Mouse (Mus musculus) heart, embryonic 11.5 days (tissue): ENCODE data around the gene Naa16. TPM values are rescaled to one million over a fixed set of nuclear protein-coding genes. Genes with fewer than 3 reads are reported as not detected.

Source experiments
- ATAC-seq: fragments of 200-750 bp; cut with Nextera tagmentation; replicated peaks from 2 replicates; pipeline ENCODE4 v1.8.0; 2017; ENCODE audit warnings: moderate library complexity; ENCODE audit not compliant: insufficient number of reproducible peaks, low FRiP score, low TSS enrichment
- H3K27ac ChIP-seq: fragments of 300-500 bp; sonication (generic); 2 replicates; pipeline ENCODE4 v1.5.1; 2014; ENCODE audit warnings: mild to moderate bottlenecking, low read depth, low read length
- H3K27me3 ChIP-seq: fragments of 300-500 bp; sonication (generic); 2 replicates; pipeline ENCODE4 v1.6.1; 2014; ENCODE audit warnings: mild to moderate bottlenecking, low read length, mixed read lengths; ENCODE audit not compliant: control insufficient read depth, insufficient read depth
- H3K36me3 ChIP-seq: fragments of 300-500 bp; sonication (generic); 2 replicates; pipeline ENCODE4 v1.6.1; 2014; ENCODE audit warnings: mild to moderate bottlenecking, low read length, moderate library complexity, mixed read lengths; ENCODE audit not compliant: control insufficient read depth, insufficient read depth
- H3K4me1 ChIP-seq: fragments of 300-500 bp; sonication (generic); 2 replicates; pipeline ENCODE4 v1.6.1; 2014; ENCODE audit warnings: low read length; ENCODE audit not compliant: control insufficient read depth, insufficient read depth
- H3K4me2 ChIP-seq: fragments of 300-500 bp; sonication (generic); 2 replicates; pipeline ENCODE4 v1.6.1; 2014; ENCODE audit warnings: mild to moderate bottlenecking, moderate library complexity
- H3K4me3 ChIP-seq: fragments of 300-500 bp; sonication (generic); 2 replicates; pipeline ENCODE4 v1.5.1; 2014; ENCODE audit warnings: low read depth, low read length
- H3K9ac ChIP-seq: fragments of 300-500 bp; sonication (generic); 2 replicates; pipeline ENCODE4 v1.6.1; 2014; ENCODE audit warnings: mild to moderate bottlenecking, low read depth, low read length, moderate library complexity
- H3K9me3 ChIP-seq: fragments of 300-500 bp; sonication (generic); replicated peaks from 2 replicates; pipeline ENCODE4 v1.6.1; 2016; ENCODE audit warnings: low read length; ENCODE audit not compliant: control insufficient read depth
- WGBS: fragments of 180-500 bp; shearing (Covaris S2); extraction: QIAGEN DNeasy Blood & Tissue Kit; methylation state at CpG from one replicate; pipeline ENCODE4 v1.1.7; 2014; ENCODE audit not compliant: insufficient replicate concordance; 5-methylcytosine and 5-hydroxymethylcytosine counted together
- polyA plus RNA-seq: library from polyadenylated mRNA; unstranded; fragments of >200 nt; fragmentation: Nextera tagmentation; extraction: Ambion mirVana; gene quantifications from 2 replicates; pipeline ENCODE4 v1.2.1, GENCODE M21; 2014

Gene Naa16
- polyA plus RNA-seq, 1 experiment from 2014 or later = 27.8 TPM

GRCm38 (mm10) chr14:79299230-79299629, 91.3 kb downstream of the Naa16 start:
- no peak for ATAC-seq
- Histone ChIP-seq H3K27me3 (peaks cover 11% of the 10 kb centered on the region), H3K9ac (no peak overlapping the region), H3K4me1 (peaks cover 14% of the 10 kb centered on the region; the same call in 1 of the 2 replicates), H3K9me3 (no peaks in the 10 kb centered on the region), H3K36me3 (no peaks in the 10 kb centered on the region), H3K4me2 (peak overlapping the region; percentile 20; the same call in 1 of the 2 replicates), H3K27ac (no peak overlapping the region), H3K4me3 (no peak overlapping the region)
- 58% methylated on average over 4 of the region's 4 CpGs for WGBS

- H3K4me3 ChIP-seq = no peak overlapping the region
- no peaks in the 10 kb centered on the region for H3K36me3 ChIP-seq
- WGBS = 54% methylated on average over 7 of the region's 7 CpGs
- peaks cover 15% of the 10 kb centered on the region; the same call in 1 of the 2 replicates for H3K4me1 ChIP-seq
- peaks cover 11% of the 10 kb centered on the region for H3K27me3 ChIP-seq
- no peak overlapping the region for H3K9ac ChIP-seq
- no peaks in the 10 kb centered on the region for H3K9me3 ChIP-seq
- H3K27ac ChIP-seq = no peak overlapping the region
- ATAC-seq = no peak
- no peak overlapping the region for H3K4me2 ChIP-seq
Observed at GRCm38 (mm10) chr14:79298314-79298992, 92.1 kb downstream of the Naa16 start.

GRCm38 (mm10) chr14:79296836-79297235, 93.7 kb downstream of the Naa16 start:
- no peak for ATAC-seq
- H3K27ac ChIP-seq = no peak overlapping the region
- H3K36me3 ChIP-seq = no peaks in the 10 kb centered on the region
- H3K4me1 ChIP-seq = peaks cover 19% of the 10 kb centered on the region
- no peak overlapping the region; the same call in 1 of the 2 replicates for H3K4me2 ChIP-seq
- WGBS = 51% methylated on average over 5 of the region's 5 CpGs
- H3K4me3 ChIP-seq = no peak overlapping the region
- H3K27me3 ChIP-seq = peaks cover 11% of the 10 kb centered on the region
- no peak overlapping the region for H3K9ac ChIP-seq
- H3K9me3 ChIP-seq = no peaks in the 10 kb centered on the region

GRCm38 (mm10) chr14:79296201-79296600, 94.4 kb downstream of the Naa16 start:
- peaks cover 15% of the 10 kb centered on the region for H3K4me1 ChIP-seq
- H3K27me3 ChIP-seq = peaks cover 11% of the 10 kb centered on the region
- no peaks in the 10 kb centered on the region for H3K9me3 ChIP-seq
- H3K4me3 ChIP-seq = no peak overlapping the region
- H3K9ac ChIP-seq = no peak overlapping the region
- H3K36me3 ChIP-seq = no peaks in the 10 kb centered on the region
- no peak for ATAC-seq
- no peak overlapping the region for H3K27ac ChIP-seq
- no peak overlapping the region; the same call in 1 of the 2 replicates for H3K4me2 ChIP-seq
- 64% methylated on average over 7 of the region's 7 CpGs for WGBS

- no peak for ATAC-seq
- Histone ChIP-seq H3K27me3 (peaks cover 11% of the 10 kb centered on the region), H3K4me3 (no peak overlapping the region), H3K36me3 (no peaks in the 10 kb centered on the region), H3K9me3 (no peaks in the 10 kb centered on the region), H3K27ac (no peak overlapping the region), H3K9ac (no peak overlapping the region), H3K4me2 (no peak overlapping the region), H3K4me1 (peaks cover 15% of the 10 kb centered on the region)
- 86% methylated on average over 9 of the region's 9 CpGs for WGBS
Observed at GRCm38 (mm10) chr14:79295579-79295978, 95.0 kb downstream of the Naa16 start.

GRCm38 (mm10) chr14:79294950-79295349, 95.6 kb downstream of the Naa16 start:
- no peak; the same call in 1 of the 2 replicates for ATAC-seq
- 56% methylated on average over 5 of the region's 5 CpGs for WGBS
- Histone ChIP-seq H3K4me3 (no peak overlapping the region), H3K9ac (no peak overlapping the region), H3K4me2 (no peak overlapping the region), H3K9me3 (no peaks in the 10 kb centered on the region), H3K27me3 (peaks cover 8% of the 10 kb centered on the region), H3K4me1 (peaks cover 16% of the 10 kb centered on the region), H3K27ac (no peak overlapping the region), H3K36me3 (no peaks in the 10 kb centered on the region)

- Histone ChIP-seq H3K4me3 (no peak overlapping the region), H3K4me1 (peaks cover 21% of the 10 kb centered on the region), H3K9ac (no peak overlapping the region), H3K4me2 (no peak overlapping the region), H3K27me3 (peaks cover 2% of the 10 kb centered on the region; the same call in 1 of the 2 replicates), H3K9me3 (no peaks in the 10 kb centered on the region), H3K27ac (no peak overlapping the region), H3K36me3 (no peaks in the 10 kb centered on the region)
- 76% methylated on average over 8 of the region's 8 CpGs for WGBS
- no peak for ATAC-seq
Observed at GRCm38 (mm10) chr14:79294051-79294814, 96.3 kb downstream of the Naa16 start.

- H3K27ac ChIP-seq = no peak overlapping the region
- peaks cover 19% of the 10 kb centered on the region for H3K4me1 ChIP-seq
- 60% methylated on average over 9 of the region's 16 CpGs for WGBS
Observed at GRCm38 (mm10) chr14:79293119-79293780, 97.3 kb downstream of the Naa16 start.

More at GRCm38 (mm10) chr14:79293119-79293780, 97.3 kb downstream of the Naa16 start:
- H3K9ac ChIP-seq = no peak overlapping the region
- no peaks in the 10 kb centered on the region for H3K9me3 ChIP-seq
- no peak for ATAC-seq
- H3K4me2 ChIP-seq = peak overlapping the region; percentile 31; the same call in 1 of the 2 replicates
- no peak overlapping the region for H3K4me3 ChIP-seq
- H3K36me3 ChIP-seq = no peaks in the 10 kb centered on the region
- no peaks in the 10 kb centered on the region for H3K27me3 ChIP-seq
